Mouse (Mus musculus) forebrain, embryonic 15.5 days (tissue): ENCODE data around the gene Gprin3. TPM values are rescaled to one million over a fixed set of nuclear protein-coding genes. Genes with fewer than 3 reads are reported as not detected.

Experiments
- ATAC-seq: fragments of 200-750 bp; cut with Nextera tagmentation; replicated peaks from 2 replicates; pipeline ENCODE4 v1.8.0; 2017; ENCODE audit warnings: mild to moderate bottlenecking, moderate TSS enrichment, moderate library complexity
- H3K27ac ChIP-seq: fragments of 300-500 bp; sonication (generic); replicated peaks from 2 replicates; pipeline ENCODE4 v1.5.1; 2015; ENCODE audit warnings: mild to moderate bottlenecking, inconsistent platforms
- H3K27me3 ChIP-seq: fragments of 300-500 bp; sonication (generic); 2 replicates; pipeline ENCODE4 v1.6.1; 2015; ENCODE audit warnings: inconsistent platforms
- H3K36me3 ChIP-seq: fragments of 300-500 bp; sonication (generic); 2 replicates; pipeline ENCODE4 v1.6.1; 2015; ENCODE audit warnings: mild to moderate bottlenecking, inconsistent platforms
- H3K4me1 ChIP-seq: fragments of 300-500 bp; sonication (generic); 2 replicates; pipeline ENCODE4 v1.6.1; 2015; ENCODE audit warnings: inconsistent platforms
- H3K4me2 ChIP-seq: fragments of 300-500 bp; sonication (generic); replicated peaks from 2 replicates; pipeline ENCODE4 v1.6.1; 2015; ENCODE audit warnings: mild to moderate bottlenecking, inconsistent platforms
- H3K4me3 ChIP-seq: fragments of 300-500 bp; sonication (generic); 2 replicates; pipeline ENCODE4 v1.5.1; 2015; ENCODE audit warnings: mild to moderate bottlenecking, inconsistent platforms
- H3K9ac ChIP-seq: fragments of 300-500 bp; sonication (generic); replicated peaks from 2 replicates; pipeline ENCODE4 v1.6.1; 2015; ENCODE audit warnings: mild to moderate bottlenecking, inconsistent platforms
- H3K9me3 ChIP-seq: fragments of 300-500 bp; sonication (generic); 2 replicates; pipeline ENCODE4 v1.6.1; 2016; ENCODE audit warnings: inconsistent platforms
- WGBS: fragments of 180-500 bp; shearing (Covaris S2); methylation state at CpG from one replicate; pipeline ENCODE4 v1.1.7; 2015; ENCODE audit warnings: mixed read lengths; 5-methylcytosine and 5-hydroxymethylcytosine counted together
- polyA plus RNA-seq: library from polyadenylated mRNA; unstranded; fragments of >200 nt; fragmentation: Nextera tagmentation; extraction: Ambion mirVana; gene quantifications from 2 replicates; pipeline ENCODE4 v1.2.1, GENCODE M21; 2015

The Gprin3 gene
- 2.7 TPM in 2 replicates for polyA plus RNA-seq

GRCm38 (mm10) chr6:59425824-59426533 is at the start of gene Gprin3:
Gene Gprin3 (minus strand): TSS chr6:59426294.
- Histone ChIP-seq H3K36me3 (no peaks in the 10 kb centered on the region), H3K4me1 (peaks cover 12% of the 10 kb centered on the region), H3K27ac (peak within 1 kb of the TSS; percentile 69), H3K9ac (peak within 1 kb of the TSS; percentile 69), H3K4me3 (peak within 1 kb of the TSS; percentile 44), H3K9me3 (no peaks in the 10 kb centered on the region), H3K27me3 (no peaks in the 10 kb centered on the region), H3K4me2 (peak within 1 kb of the TSS; percentile 80)
- peak; percentile 96 for ATAC-seq
- 7% methylated on average over 34 of the region's 34 CpGs for WGBS

- no peak for ATAC-seq
- Histone ChIP-seq H3K9me3 (no peaks in the 10 kb centered on the region), H3K27ac (no peak overlapping the region), H3K4me3 (no peak overlapping the region), H3K27me3 (no peaks in the 10 kb centered on the region), H3K9ac (no peak overlapping the region), H3K4me2 (no peak overlapping the region), H3K36me3 (no peaks in the 10 kb centered on the region), H3K4me1 (no peaks in the 10 kb centered on the region)
Observed at GRCm38 (mm10) chr6:59458861-59459260, 32.8 kb upstream of the Gprin3 start.

- H3K4me1 ChIP-seq, result no peaks in the 10 kb centered on the region
- no peaks in the 10 kb centered on the region for H3K27me3 ChIP-seq
- no peaks in the 10 kb centered on the region for H3K36me3 ChIP-seq
- H3K4me3 ChIP-seq, result no peak overlapping the region
- ATAC-seq, result no peak
- no peaks in the 10 kb centered on the region for H3K9me3 ChIP-seq
- H3K4me2 ChIP-seq, result no peak overlapping the region
- WGBS, result 68% methylated on average over 1 of the region's 1 CpGs
- H3K27ac ChIP-seq, result no peak overlapping the region
- H3K9ac ChIP-seq, result no peak overlapping the region
Observed at GRCm38 (mm10) chr6:59456116-59456515, 30.0 kb upstream of the Gprin3 start.

GRCm38 (mm10) chr6:59451348-59451747 is 25.3 kb upstream of the Gprin3 start:
- Histone ChIP-seq H3K4me1 (no peaks in the 10 kb centered on the region), H3K4me3 (no peak overlapping the region), H3K36me3 (no peaks in the 10 kb centered on the region), H3K9me3 (no peaks in the 10 kb centered on the region), H3K9ac (no peak overlapping the region), H3K27me3 (no peaks in the 10 kb centered on the region), H3K4me2 (no peak overlapping the region), H3K27ac (no peak overlapping the region)
- no peak for ATAC-seq
- WGBS, result 85% methylated on average over 3 of the region's 3 CpGs

GRCm38 (mm10) chr6:59445101-59445503 is 19.0 kb upstream of the Gprin3 start:
- H3K4me1 ChIP-seq, result no peaks in the 10 kb centered on the region
- H3K9ac ChIP-seq, result no peak overlapping the region
- H3K27ac ChIP-seq, result no peak overlapping the region
- no peak for ATAC-seq
- H3K27me3 ChIP-seq, result no peaks in the 10 kb centered on the region
- no peaks in the 10 kb centered on the region for H3K9me3 ChIP-seq
- H3K4me2 ChIP-seq, result no peak overlapping the region
- no peaks in the 10 kb centered on the region for H3K36me3 ChIP-seq
- no peak overlapping the region for H3K4me3 ChIP-seq
- WGBS, result 85% methylated on average over 3 of the region's 3 CpGs

- H3K4me2 ChIP-seq, result no peak overlapping the region
- no peaks in the 10 kb centered on the region for H3K9me3 ChIP-seq
- H3K27ac ChIP-seq, result no peak overlapping the region
- H3K36me3 ChIP-seq, result no peaks in the 10 kb centered on the region
- no peaks in the 10 kb centered on the region for H3K27me3 ChIP-seq
- H3K4me3 ChIP-seq, result no peak overlapping the region
- no peak for ATAC-seq
- WGBS, result 73% methylated on average over 3 of the region's 3 CpGs
- no peak overlapping the region for H3K9ac ChIP-seq
- H3K4me1 ChIP-seq, result no peaks in the 10 kb centered on the region
Observed at GRCm38 (mm10) chr6:59435906-59436305, 9.8 kb upstream of the Gprin3 start.

- no peak for ATAC-seq
- no peaks in the 10 kb centered on the region for H3K36me3 ChIP-seq
- no peaks in the 10 kb centered on the region for H3K4me1 ChIP-seq
- WGBS, result 69% methylated on average over 1 of the region's 1 CpGs
- no peaks in the 10 kb centered on the region for H3K27me3 ChIP-seq
- H3K9ac ChIP-seq, result no peak overlapping the region
- no peak overlapping the region for H3K4me2 ChIP-seq
- no peaks in the 10 kb centered on the region for H3K9me3 ChIP-seq
- no peak overlapping the region for H3K27ac ChIP-seq
- no peak overlapping the region for H3K4me3 ChIP-seq
Observed at GRCm38 (mm10) chr6:59433116-59433515, 7.0 kb upstream of the Gprin3 start.

- Histone ChIP-seq H3K4me3 (peak overlapping the region; percentile 44), H3K27me3 (no peaks in the 10 kb centered on the region), H3K9me3 (no peaks in the 10 kb centered on the region), H3K36me3 (no peaks in the 10 kb centered on the region), H3K4me1 (peaks cover 12% of the 10 kb centered on the region), H3K9ac (peak overlapping the region; percentile 69), H3K27ac (peak overlapping the region; percentile 69), H3K4me2 (peak overlapping the region; percentile 80)
- no peak; the same call in 1 of the 2 replicates for ATAC-seq
- 33% methylated on average over 3 of the region's 3 CpGs for WGBS
Observed at GRCm38 (mm10) chr6:59426534-59426885, 416 bp upstream of the Gprin3 start.

- peak overlapping the region; percentile 44; the same call in 1 of the 2 replicates for H3K4me3 ChIP-seq
- 76% methylated on average over 10 of the region's 10 CpGs for WGBS
- H3K9me3 ChIP-seq, result no peaks in the 10 kb centered on the region
- no peak overlapping the region for H3K9ac ChIP-seq
- H3K36me3 ChIP-seq, result no peaks in the 10 kb centered on the region
- no peaks in the 10 kb centered on the region for H3K27me3 ChIP-seq
- H3K4me2 ChIP-seq, result peak overlapping the region; percentile 80
- H3K4me1 ChIP-seq, result peaks cover 12% of the 10 kb centered on the region
- H3K27ac ChIP-seq, result no peak overlapping the region
- ATAC-seq, result no peak
Observed at GRCm38 (mm10) chr6:59424871-59425740, 988 bp downstream of the Gprin3 start.

- H3K4me3 ChIP-seq, result no peak overlapping the region
- no peaks in the 10 kb centered on the region for H3K27me3 ChIP-seq
- no peak overlapping the region for H3K9ac ChIP-seq
- WGBS, result 61% methylated on average over 1 of the region's 1 CpGs
- H3K36me3 ChIP-seq, result no peaks in the 10 kb centered on the region
- ATAC-seq, result no peak
- H3K4me2 ChIP-seq, result no peak overlapping the region
- peaks cover 12% of the 10 kb centered on the region for H3K4me1 ChIP-seq
- no peak overlapping the region for H3K27ac ChIP-seq
- H3K9me3 ChIP-seq, result no peaks in the 10 kb centered on the region
Observed at GRCm38 (mm10) chr6:59423836-59424235, 2.3 kb downstream of the Gprin3 start.

GRCm38 (mm10) chr6:59419264-59419663 is 6.8 kb downstream of the Gprin3 start:
- 33% methylated on average over 3 of the region's 3 CpGs for WGBS
- H3K4me3 ChIP-seq, result no peak overlapping the region
- no peak overlapping the region for H3K4me2 ChIP-seq
- H3K27me3 ChIP-seq, result no peaks in the 10 kb centered on the region
- no peak overlapping the region for H3K27ac ChIP-seq
- H3K36me3 ChIP-seq, result no peaks in the 10 kb centered on the region
- H3K4me1 ChIP-seq, result no peaks in the 10 kb centered on the region
- ATAC-seq, result 0 out of 2 replicates have a peak, but pooled peaks have one; percentile 26
- H3K9me3 ChIP-seq, result no peaks in the 10 kb centered on the region
- H3K9ac ChIP-seq, result no peak overlapping the region

GRCm38 (mm10) chr6:59418659-59419058 is 7.4 kb downstream of the Gprin3 start:
- no peak overlapping the region for H3K27ac ChIP-seq
- WGBS, result 77% methylated on average over 2 of the region's 2 CpGs
- no peaks in the 10 kb centered on the region for H3K36me3 ChIP-seq
- H3K4me1 ChIP-seq, result no peaks in the 10 kb centered on the region
- no peak for ATAC-seq
- H3K9me3 ChIP-seq, result no peaks in the 10 kb centered on the region
- H3K27me3 ChIP-seq, result no peaks in the 10 kb centered on the region
- no peak overlapping the region for H3K4me3 ChIP-seq
- no peak overlapping the region for H3K9ac ChIP-seq
- no peak overlapping the region for H3K4me2 ChIP-seq
